Mouse (Mus musculus) cerebellum, adult 11-12 months (tissue): ENCODE data around the gene Itpk1.

Experiments
- DNase-seq: peaks from one replicate; pipeline ENCODE4 v3.0.0; 2022

Itpk1 gene

DNA sequence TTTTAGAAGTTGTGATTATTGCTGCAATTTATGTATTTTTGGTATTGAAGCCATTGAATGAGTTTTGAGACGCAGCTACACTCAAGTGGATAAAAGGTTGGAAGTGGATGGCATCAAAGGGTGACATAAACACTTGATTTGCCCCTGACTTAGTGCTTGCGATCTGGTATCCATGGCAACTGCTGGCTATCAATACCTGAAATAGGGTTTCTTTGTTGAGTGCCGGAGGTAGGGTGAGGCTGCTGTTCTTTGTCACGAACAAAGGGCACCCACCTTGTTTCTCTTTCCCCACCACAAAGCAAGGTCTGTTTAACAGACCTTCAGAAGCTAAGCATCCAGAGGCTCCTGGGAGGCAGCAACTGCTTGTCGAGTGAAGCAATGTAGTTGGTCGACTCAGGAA lies 159.6 kb downstream of the Itpk1 start:
- DNase-seq, result no peak

GRCm38 (mm10) chr12:102541168-102541567 lies 163.6 kb downstream of the Itpk1 start:
- no peak for DNase-seq

DNA sequence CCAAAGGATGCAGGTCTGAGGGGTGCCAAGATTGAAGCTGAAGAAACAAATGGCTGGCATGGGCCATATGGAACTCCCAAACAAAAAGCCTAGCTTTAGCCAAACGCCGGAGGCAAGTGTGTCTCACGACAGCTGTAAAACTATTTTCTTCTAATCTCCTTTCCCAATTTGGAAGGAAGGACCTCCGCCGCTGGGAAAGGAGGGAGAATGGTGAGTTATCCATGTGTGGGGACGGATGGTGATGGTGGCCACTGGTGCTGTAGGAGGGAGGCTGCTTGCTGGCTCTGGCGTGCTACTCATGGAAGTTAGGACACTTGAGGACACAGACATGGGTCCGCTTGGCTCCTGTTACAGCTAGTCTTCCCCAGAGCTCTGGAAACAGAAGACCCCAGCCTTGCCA lies 164.5 kb downstream of the Itpk1 start:
- no peak for DNase-seq

DNA sequence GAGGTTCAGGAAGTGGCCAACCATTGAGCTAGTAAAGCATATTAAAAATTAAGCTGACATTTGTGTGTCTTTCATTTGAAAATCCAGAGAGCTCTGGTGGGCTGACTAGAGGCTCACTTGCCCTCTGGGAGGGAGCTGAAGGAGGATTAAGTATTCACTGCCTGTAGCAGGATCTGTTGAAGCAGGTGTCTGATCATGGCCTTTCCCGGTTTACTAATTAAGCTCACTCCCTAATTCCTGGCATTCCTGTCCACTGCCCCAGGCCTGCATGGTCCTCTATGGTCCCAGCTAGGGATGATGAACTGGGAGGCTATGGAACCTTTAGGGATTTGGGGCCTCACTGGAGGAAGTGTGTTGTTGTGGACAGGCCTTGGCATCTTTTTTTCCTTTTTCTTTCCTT lies 168.9 kb downstream of the Itpk1 start:
- DNase-seq, result no peak

DNA sequence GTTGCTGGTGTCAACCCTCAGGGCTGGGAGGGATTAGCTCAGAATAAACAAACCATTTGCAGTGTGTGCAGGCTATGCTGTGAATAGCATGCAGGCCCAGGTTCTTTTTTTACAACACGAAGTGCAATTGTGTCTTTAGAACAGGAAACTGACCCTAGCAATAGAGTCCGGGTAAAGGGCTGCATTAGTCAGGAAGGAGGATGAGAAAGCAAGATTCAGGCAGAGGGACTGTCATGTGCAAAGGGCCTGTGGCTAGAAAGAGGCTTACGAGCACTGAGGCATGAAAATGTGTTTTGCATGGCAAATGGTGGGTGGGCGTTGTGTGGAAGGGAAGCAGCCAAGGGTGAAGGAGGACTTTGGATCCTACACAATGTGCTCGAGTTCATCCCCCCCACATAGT lies 176.7 kb downstream of the Itpk1 start:
- no peak for DNase-seq

DNA sequence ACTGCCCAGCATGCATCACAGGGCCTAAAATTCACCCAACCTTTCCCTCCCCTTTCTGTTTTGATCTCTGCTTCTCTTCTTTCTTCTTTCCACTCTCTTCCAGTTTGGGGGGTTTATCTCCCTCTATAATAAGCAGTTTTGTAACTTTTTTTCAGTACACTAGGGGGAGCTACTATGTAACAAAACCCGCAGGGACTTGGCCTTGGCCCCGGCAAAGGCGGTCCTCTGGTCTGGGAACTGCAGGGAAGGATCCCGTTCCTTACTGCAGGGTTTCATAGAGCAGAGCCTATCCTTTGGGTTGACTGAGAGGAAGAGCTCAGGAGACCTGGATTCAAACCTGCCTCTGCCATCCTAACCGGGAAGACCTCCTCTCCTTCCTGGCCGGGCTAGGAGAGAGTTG lies 180.0 kb downstream of the Itpk1 start:
- DNase-seq, result no peak

DNA sequence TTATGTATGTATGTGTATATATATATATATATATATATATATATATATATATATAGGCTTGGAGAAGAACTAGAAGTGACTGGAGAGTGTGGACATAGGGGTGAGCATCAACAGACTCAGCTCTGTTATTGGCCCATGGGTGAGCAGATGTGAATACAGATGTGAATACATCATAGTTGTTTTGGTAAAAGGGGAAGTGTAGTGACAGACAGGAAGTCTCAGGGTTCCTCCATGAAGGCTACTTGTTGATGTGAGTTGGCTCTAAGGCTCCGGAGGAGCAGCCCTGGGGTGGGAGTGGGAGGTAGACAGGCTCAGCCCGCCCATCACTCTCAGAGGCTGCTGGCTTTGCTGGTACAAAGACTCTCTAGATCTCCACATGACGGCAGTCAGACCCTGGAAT lies 180.5 kb downstream of the Itpk1 start:
- DNase-seq, result no peak

DNA sequence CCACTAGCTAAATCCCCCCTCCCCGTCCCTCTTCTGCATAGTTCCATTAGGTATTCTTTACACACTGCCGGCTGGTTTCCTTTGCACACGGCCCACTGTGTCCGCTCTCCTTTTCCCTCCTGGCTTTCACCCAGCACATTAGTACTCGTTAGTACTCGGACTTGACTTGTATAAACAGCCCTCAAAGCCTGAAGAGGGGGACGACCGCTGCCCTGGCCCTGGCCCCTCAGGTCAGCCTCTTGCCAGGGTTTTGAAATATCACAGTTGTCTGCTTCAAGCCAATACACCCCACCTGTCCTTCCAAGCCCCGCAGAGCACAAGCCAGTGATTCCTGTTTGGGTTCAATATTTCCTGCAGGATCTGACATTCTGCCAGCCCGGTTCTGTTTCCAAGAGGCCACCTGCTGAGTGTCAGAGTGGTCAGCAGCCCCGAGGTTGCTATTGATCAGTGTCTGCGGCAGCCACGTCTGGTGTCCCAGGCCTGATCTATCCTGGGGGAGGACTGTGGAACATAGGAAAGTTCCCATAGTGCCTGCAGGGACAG lies 182.9 kb downstream of the Itpk1 start:
- peak; percentile 34 for DNase-seq

DNA sequence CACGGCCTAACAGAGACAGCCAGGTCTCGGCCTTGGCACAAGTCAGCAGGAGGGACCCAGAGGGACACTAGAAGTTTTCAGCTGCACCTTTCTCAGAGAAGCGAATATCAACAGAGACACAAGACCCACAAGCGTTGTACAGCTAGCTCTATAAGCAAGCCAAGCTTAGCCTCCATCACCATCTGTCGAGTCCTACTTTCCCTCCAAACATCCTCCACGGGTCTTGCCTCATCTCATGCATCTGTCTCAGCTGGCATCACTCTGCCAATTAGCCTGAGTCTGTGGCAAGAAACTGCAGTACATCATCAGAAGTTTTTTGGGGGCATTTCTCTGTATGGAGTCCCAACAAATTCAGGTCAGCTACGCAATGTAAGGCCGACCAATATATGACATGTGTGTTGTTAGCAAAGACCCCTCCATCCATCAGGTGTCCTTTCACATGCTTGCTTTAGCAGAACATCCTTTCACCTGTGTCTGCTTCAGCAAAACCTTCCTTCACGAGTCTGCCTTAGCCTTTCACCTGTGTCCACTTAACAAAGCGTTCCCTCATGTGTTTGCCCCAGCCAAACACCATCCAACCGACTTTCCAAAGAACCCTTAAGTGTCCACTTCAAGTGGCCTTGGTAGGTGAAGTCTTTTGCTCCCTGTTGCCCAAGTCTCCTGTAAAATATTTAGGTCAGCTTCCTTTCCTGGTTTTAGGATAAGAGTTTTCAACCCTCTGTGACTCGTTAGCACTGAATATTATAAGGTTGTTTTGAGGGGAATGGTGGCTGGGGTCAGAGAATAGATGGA lies 184.6 kb downstream of the Itpk1 start:
- no peak for DNase-seq
